Mouse (Mus musculus) liver, embryonic 14.5 days (tissue): ENCODE measurements at regions not wholly inside any gene's neighbourhood (a gene's known extent, or its start where the extent isn't known, plus 50 kb on each side); places are given as distances from the start of the nearest gene placed in this dataset.

Source experiments
- CTCF ChIP-seq: IDR thresholded peaks from 2 replicates; pipeline ENCODE4 v1.5.1; 2016; ENCODE audit warnings: antibody characterized with exemption, low read depth, control low read depth
- EP300 ChIP-seq: IDR thresholded peaks from 2 replicates; pipeline ENCODE4 v1.6.1; 2016; ENCODE audit warnings: antibody characterized with exemption, low read depth

- no peak for TF ChIP-seq CTCF
- TF ChIP-seq EP300, result no peak
Observed at GRCm38 (mm10) chr12:77571071-77571470, 333.1 kb downstream of the Fut8 start.
